Mouse (Mus musculus): Measurements from ENCODE around the gene Hypk.

The Hypk gene

GRCm38 (mm10) chr2:121452990-121453389 lies at the start of gene Hypk:
TSS of gene Hypk (plus strand) at chr2:121453290.
- DNase-seq (ENCODE audit: low read depth, low spot score), result no peak

GRCm38 (mm10) chr2:121403296-121403695 lies 49.8 kb upstream of the Hypk start:
- no peak for DNase-seq (ENCODE audit: low read depth, low spot score)

- peak; percentile 78 for DNase-seq (ENCODE audit: low read depth, low spot score)
These were observed 44.9 kb upstream of the Hypk start for GRCm38 (mm10) chr2:121408160-121408559.

GRCm38 (mm10) chr2:121412843-121413386 lies 40.2 kb upstream of the Hypk start:
- DNase-seq (ENCODE audit: low read depth, low spot score), result no peak

- peak; percentile 94 for DNase-seq (ENCODE audit: low read depth, low spot score)
These were observed 39.6 kb upstream of the Hypk start, which contains the start of the genes Pdia3 and Catsper2 for GRCm38 (mm10) chr2:121413387-121414042. TSS of gene Pdia3 (plus strand) at chr2:121413775. TSS of gene Catsper2 (minus strand) at chr2:121413792.

GRCm38 (mm10) chr2:121414139-121414685 lies 38.9 kb upstream of the Hypk start:
- peak; percentile 81 for DNase-seq (ENCODE audit: low read depth, low spot score)

- DNase-seq (ENCODE audit: low read depth, low spot score), result peak; percentile 50
These were observed 38.0 kb upstream of the Hypk start for GRCm38 (mm10) chr2:121415103-121415502.

GRCm38 (mm10) chr2:121415591-121415990 lies 37.5 kb upstream of the Hypk start:
- DNase-seq (ENCODE audit: low read depth, low spot score), result no peak

- DNase-seq (ENCODE audit: low read depth, low spot score), result peak; percentile 46
These were observed 36.7 kb upstream of the Hypk start for GRCm38 (mm10) chr2:121416356-121416755.

GRCm38 (mm10) chr2:121418476-121418875 lies 34.6 kb upstream of the Hypk start:
- no peak for DNase-seq (ENCODE audit: low read depth, low spot score)

- no peak for DNase-seq (ENCODE audit: low read depth, low spot score)
These were observed 29.9 kb upstream of the Hypk start for GRCm38 (mm10) chr2:121423166-121423565.

- DNase-seq (ENCODE audit: low read depth, low spot score), result peak; percentile 30
These were observed 27.2 kb upstream of the Hypk start for GRCm38 (mm10) chr2:121425890-121426289.

- DNase-seq (ENCODE audit: low read depth, low spot score), result peak; percentile 60
These were observed 18.2 kb upstream of the Hypk start for GRCm38 (mm10) chr2:121434854-121435253.

GRCm38 (mm10) chr2:121439746-121440145 lies 13.3 kb upstream of the Hypk start:
- DNase-seq (ENCODE audit: low read depth, low spot score), result no peak

GRCm38 (mm10) chr2:121440834-121441605 lies 12.1 kb upstream of the Hypk start:
- DNase-seq (ENCODE audit: low read depth, low spot score), result no peak

GRCm38 (mm10) chr2:121441800-121442199 lies 11.3 kb upstream of the Hypk start:
- no peak for DNase-seq (ENCODE audit: low read depth, low spot score)

- DNase-seq (ENCODE audit: low read depth, low spot score), result peak; percentile 85
These were observed 10.6 kb upstream of the Hypk start for GRCm38 (mm10) chr2:121442259-121443067.

GRCm38 (mm10) chr2:121443068-121443349 lies 10.1 kb upstream of the Hypk start:
- DNase-seq (ENCODE audit: low read depth, low spot score), result no peak

- DNase-seq (ENCODE audit: low read depth, low spot score), result no peak
These were observed 8.9 kb upstream of the Hypk start, which contains the start of gene Ell3 for GRCm38 (mm10) chr2:121444178-121444577. TSS of gene Ell3 (minus strand) at chr2:121444278.

GRCm38 (mm10) chr2:121445117-121445516 lies 8.0 kb upstream of the Hypk start:
- no peak for DNase-seq (ENCODE audit: low read depth, low spot score)

- DNase-seq (ENCODE audit: low read depth, low spot score), result no peak
These were observed 6.6 kb upstream of the Hypk start for GRCm38 (mm10) chr2:121446506-121446905.

- peak; percentile 29 for DNase-seq (ENCODE audit: low read depth, low spot score)
These were observed 6.1 kb upstream of the Hypk start for GRCm38 (mm10) chr2:121447006-121447405.

Measured in CD4-positive helper T cell, adult 2 months (primary cell).